Mouse (Mus musculus) ES-Bruce4 (cell line): ENCODE data around the gene Arap2. TPM values are rescaled to one million over a fixed set of nuclear protein-coding genes. Genes with fewer than 3 reads are reported as not detected.

Experiments used
- H3K27ac ChIP-seq: 2 replicates; pipeline ENCODE4 v1.5.1; 2012; ENCODE audit warnings: low read length, inconsistent platforms; ENCODE audit not compliant: insufficient read depth
- H3K27me3 ChIP-seq: 2 replicates; pipeline ENCODE4 v1.6.1; 2012; ENCODE audit warnings: mild to moderate bottlenecking, low read length, inconsistent platforms; ENCODE audit not compliant: control insufficient read depth, poor library complexity, insufficient read depth, severe bottlenecking
- H3K36me3 ChIP-seq: 2 replicates; pipeline ENCODE4 v1.6.1; 2012; ENCODE audit warnings: inconsistent platforms, mild to moderate bottlenecking, low read length, moderate library complexity; ENCODE audit not compliant: control insufficient read depth, poor library complexity, insufficient read depth, severe bottlenecking
- H3K4me1 ChIP-seq: one replicate; pipeline ENCODE4 v1.8.1; 2011; ENCODE audit warnings: low read length; ENCODE audit not compliant: control insufficient read depth, insufficient read depth
- H3K4me3 ChIP-seq: 2 replicates; pipeline ENCODE4 v1.5.1; 2011; ENCODE audit warnings: low read depth, mild to moderate bottlenecking, low read length
- H3K9ac ChIP-seq: 2 replicates; pipeline ENCODE4 v1.6.1; 2012; ENCODE audit warnings: low read depth, mild to moderate bottlenecking, inconsistent platforms; ENCODE audit not compliant: poor library complexity, severe bottlenecking
- H3K9me3 ChIP-seq: replicated peaks from 2 replicates; pipeline ENCODE4 v1.6.1; 2012; ENCODE audit warnings: mild to moderate bottlenecking, low read length, inconsistent platforms; ENCODE audit not compliant: control insufficient read depth, poor library complexity, insufficient read depth, severe bottlenecking
- CTCF ChIP-seq: IDR thresholded peaks from one replicate; pipeline ENCODE4 v1.8.1; 2011; ENCODE audit warnings: low read depth, low read length
- EP300 ChIP-seq: IDR thresholded peaks from 2 replicates; pipeline ENCODE4 v1.6.1; 2011; ENCODE audit warnings: low read depth, low read length; ENCODE audit not compliant: insufficient read depth
- POLR2A ChIP-seq: IDR thresholded peaks from one replicate; pipeline ENCODE4 v1.8.1; 2011; ENCODE audit warnings: low read length; ENCODE audit not compliant: insufficient read depth
- polyA plus RNA-seq: library from polyadenylated mRNA; stranded (reverse); fragments of >200 nt; gene quantifications from 2 replicates; pipeline ENCODE4 v1.2.4, GENCODE M21; 2011; ENCODE audit warnings: low read depth; ENCODE audit not compliant: missing spikeins, insufficient read depth, insufficient read length

Gene Arap2
- polyA plus RNA-seq, 1 experiment: 36.8 TPM

GRCm38 (mm10) chr5:62581699-62582098, 184.3 kb downstream of the Arap2 start:
- Histone ChIP-seq H3K9ac (no peak overlapping the region), H3K4me1 (no peaks in the 10 kb centered on the region), H3K9me3 (no peaks in the 10 kb centered on the region), H3K27me3 (no peaks in the 10 kb centered on the region), H3K36me3 (no peaks in the 10 kb centered on the region), H3K4me3 (no peak overlapping the region), H3K27ac (no peak overlapping the region)
- TF ChIP-seq POLR2A: no peak
- no peak for TF ChIP-seq CTCF

- Histone ChIP-seq H3K27ac (no peak overlapping the region), H3K4me1 (no peaks in the 10 kb centered on the region), H3K27me3 (no peaks in the 10 kb centered on the region), H3K4me3 (no peak overlapping the region), H3K36me3 (no peaks in the 10 kb centered on the region), H3K9ac (no peak overlapping the region), H3K9me3 (no peaks in the 10 kb centered on the region)
- TF ChIP-seq CTCF (no peak), EP300 (no peak), POLR2A (no peak)
These were observed 191.6 kb downstream of the Arap2 start for GRCm38 (mm10) chr5:62574336-62574844.

Other genes starting within 250 kb of the Arap2 start
- gene Dthd1, start 47.7 kb upstream of the Arap2 start, polyA plus RNA-seq: not detected in 2 replicates